Mouse (Mus musculus): Measurements from ENCODE around the gene Olfr1367.

Olfr1367 gene

DNA sequence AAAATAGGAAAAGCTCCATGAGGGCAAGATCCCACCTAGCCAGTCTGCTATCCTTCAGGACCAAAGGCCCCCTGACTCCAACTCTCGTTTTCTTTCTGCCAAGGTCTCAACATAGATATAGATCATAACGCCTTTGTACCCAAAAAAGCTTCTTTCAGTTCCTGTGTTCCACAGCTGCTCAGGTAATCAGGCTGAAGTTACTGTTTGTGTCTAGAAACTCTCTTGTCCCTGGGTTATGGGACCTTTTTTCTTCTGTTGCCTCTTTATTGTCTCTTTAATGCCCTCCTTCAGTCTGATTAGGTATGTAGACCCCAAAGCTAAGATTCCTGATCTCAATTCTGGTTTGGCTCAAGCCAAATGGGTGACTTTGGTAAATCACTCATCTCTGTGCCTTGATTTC lies 50.8 kb downstream of the Olfr1367 start:
- no peak for DNase-seq

Data from thymus, postnatal 4 days (tissue).